ENCODE assay signal across 8 mouse cellular contexts in the genomic region with DNA sequence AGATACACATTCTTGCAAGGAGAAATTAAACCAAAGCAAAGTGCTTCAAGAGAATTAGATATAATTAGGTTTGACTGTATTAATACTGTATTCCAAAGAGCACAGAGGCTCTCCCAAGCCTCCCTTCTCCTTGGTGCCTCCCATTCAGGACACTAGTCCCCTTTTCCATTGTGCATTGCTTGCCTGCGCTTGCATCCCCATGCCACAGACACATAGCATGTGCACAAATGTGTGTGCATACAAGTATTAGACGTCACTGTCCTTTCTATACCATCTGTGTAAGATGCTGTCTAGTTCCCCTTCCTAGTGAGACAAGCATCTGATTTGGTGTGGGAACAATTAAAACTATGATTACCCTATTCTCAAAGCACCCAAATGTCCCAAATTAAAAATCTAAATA. TPM values are rescaled to one million over a fixed set of nuclear protein-coding genes. Genes with fewer than 3 reads are reported as not detected.
DNase-seq lines count a peak whose midpoint lies in the region; ATAC-seq and TF ChIP-seq lines count a peak whose summit lies in the region.
"Had no signal": no experiment of that assay in that cellular context is flagged by ENCODE, and none has a peak within 500 bp of the region (broad histone marks: within the 10 kb centered on the region; RNA-seq: fewer than 3 reads in every experiment).

No protein-coding gene starts in this region.

- no peak for ATAC-seq in G1E (ENCODE audit: extremely low read depth, insufficient number of reproducible peaks, low FRiP score, poor library complexity, severe bottlenecking)
- no peak for ATAC-seq in hindbrain, embryonic 11.5 days (ENCODE audit: low FRiP score)
- no peak for ATAC-seq in midbrain, embryonic 12.5 days (ENCODE audit: low FRiP score, low read depth)

- no peak for TF ChIP-seq POLR2A in bone marrow, adult 2 months (IDR thresholded peaks at IDR 0.05; ENCODE audit: borderline replicate concordance, control insufficient read depth, low read depth, low read length)

- TF ChIP-seq CTCF in G1E (IDR thresholded peaks at IDR 0.05; ENCODE audit: low read depth, low read length), result no peak
- TF ChIP-seq CTCF in bone marrow, adult 2 months (IDR thresholded peaks at IDR 0.05; ENCODE audit: control insufficient read depth, insufficient read depth, low read length), result no peak

- peak overlapping the region; percentile 60 for H3K9ac ChIP-seq in hindbrain, embryonic 11.5 days (ENCODE audit: low read depth, low read length)
- H3K9ac ChIP-seq in midbrain, embryonic 12.5 days (replicated peaks), result peak overlapping the region; percentile 91

- peak overlapping the region; percentile 81 for H3K4me3 ChIP-seq in G1E (ENCODE audit: low read depth, low read length)
- peak overlapping the region; percentile 77 for H3K4me3 ChIP-seq in bone marrow, adult 2 months (replicated peaks; ENCODE audit: control insufficient read depth, low read depth, low read length)
- H3K4me3 ChIP-seq in hindbrain, embryonic 11.5 days (ENCODE audit: low read depth, low read length), result peak overlapping the region; percentile 84; the same call in 1 of the 2 replicates
- peak overlapping the region; percentile 70 for H3K4me3 ChIP-seq in midbrain, embryonic 12.5 days

- H3K4me2 ChIP-seq in hindbrain, embryonic 11.5 days (replicated peaks; ENCODE audit: low read depth, low read length), result peak overlapping the region; percentile 73
- H3K4me2 ChIP-seq in midbrain, embryonic 12.5 days (replicated peaks), result peak overlapping the region; percentile 70

- peaks cover 29% of the 10 kb centered on the region for H3K36me3 ChIP-seq in G1E (replicated peaks)
- no peaks in the 10 kb centered on the region for H3K36me3 ChIP-seq in hindbrain, embryonic 11.5 days (ENCODE audit: control insufficient read depth, insufficient read depth, low read length)
- 0 out of 2 replicates have a peak, but pooled peaks cover 6% of the 10 kb centered on the region for H3K36me3 ChIP-seq in midbrain, embryonic 12.5 days

- no peaks in the 10 kb centered on the region for H3K9me3 ChIP-seq in G1E (replicated peaks)
- H3K9me3 ChIP-seq in hindbrain, embryonic 11.5 days (ENCODE audit: control insufficient read depth, low read length), result no peaks in the 10 kb centered on the region
- no peaks in the 10 kb centered on the region for H3K9me3 ChIP-seq in midbrain, embryonic 12.5 days

- H3K4me1 ChIP-seq in G1E (ENCODE audit: insufficient read depth, low read depth, low read length), result peaks cover 64% of the 10 kb centered on the region
- H3K4me1 ChIP-seq in bone marrow, adult 2 months (ENCODE audit: control insufficient read depth, insufficient read depth, low read length), result peaks cover 3% of the 10 kb centered on the region; the same call in 1 of the 2 replicates
- H3K4me1 ChIP-seq in hindbrain, embryonic 11.5 days (replicated peaks; ENCODE audit: control insufficient read depth, insufficient read depth, low read length), result no peaks in the 10 kb centered on the region
- peaks cover 36% of the 10 kb centered on the region for H3K4me1 ChIP-seq in midbrain, embryonic 12.5 days

- no peak for DNase-seq in G1E (ENCODE audit: low spot score)
- DNase-seq in hindbrain, embryonic 11.5 days (ENCODE audit: low spot score), result no peak
- DNase-seq in cerebellum, adult 9-10 months, result no peak
- no peak for DNase-seq in right cerebral cortex, postnatal 36 days (ENCODE audit: low spot score in 2 of 2)
- DNase-seq in layer of hippocampus, postnatal 14 days (ENCODE audit: low spot score in 2 of 2), result no peak
- DNase-seq: thymus, postnatal 36 days had no signal

- no peaks in the 10 kb centered on the region for H3K27me3 ChIP-seq in G1E (ENCODE audit: insufficient read depth, low read length)
- no peaks in the 10 kb centered on the region for H3K27me3 ChIP-seq in hindbrain, embryonic 11.5 days (ENCODE audit: control insufficient read depth, insufficient read depth, low read length)
- H3K27me3 ChIP-seq in midbrain, embryonic 12.5 days, result peaks cover 4% of the 10 kb centered on the region; the same call in 1 of the 2 replicates

- 55% methylated on average over 2 of the region's 2 CpGs for WGBS in bone marrow, adult 2 months
- 47% methylated on average over 2 of the region's 2 CpGs for WGBS in hindbrain, embryonic 11.5 days
- WGBS in midbrain, embryonic 12.5 days, result 28% methylated on average over 2 of the region's 2 CpGs

- no peak overlapping the region for H3K27ac ChIP-seq in bone marrow, adult 2 months (ENCODE audit: control insufficient read depth, insufficient read depth, low read depth, low read length, poor library complexity)
- no peak overlapping the region for H3K27ac ChIP-seq in hindbrain, embryonic 11.5 days (ENCODE audit: low read depth, low read length)
- peak overlapping the region; percentile 97 for H3K27ac ChIP-seq in midbrain, embryonic 12.5 days (replicated peaks)

RNA-seq across cellular contexts. Expression of a gene that starts 2.0 kb away (rescaled TPM):
- total RNA-seq in G1E (2014; fragmentation: Nextera tagmentation), result 849 and 918 TPM in 2 replicates
- total RNA-seq in G1E (2017), result 488 and 524 TPM in 2 replicates
- polyA plus RNA-seq in G1E (2012), result 179 and 203 TPM in 2 replicates
- 97.6 and 124 TPM in 2 replicates for polyA plus RNA-seq in bone marrow, adult 2 months (2011; ENCODE audit: insufficient read depth, insufficient read length, low replicate concordance, missing spikeins)
- 75.5 and 80.6 TPM in 2 replicates for polyA plus RNA-seq in hindbrain, embryonic 11.5 days (2014; fragmentation: Nextera tagmentation; extraction: Ambion mirVana)
- 77.8 and 85.0 TPM in 2 replicates for polyA plus RNA-seq in midbrain, embryonic 12.5 days (2016; fragmentation: Nextera tagmentation; extraction: Ambion mirVana)
- 10 to 100 TPM; 43.9 to 46.2 TPM for total RNA-seq in layer of hippocampus, postnatal 14 days (2021)
